Mouse (Mus musculus) CD4-positive helper T cell, adult 2 months (primary cell): Measurements from ENCODE around the gene 2610528J11Rik.
"Not testable (repeated sequence)": the region's sequence is repeated elsewhere in the genome, so short reads cannot be mapped to it uniquely, and the experiment has no call there.

ENCODE experiments used
- DNase-seq: peaks from one replicate; pipeline ENCODE4 v3.0.0-alpha.2; 2012; ENCODE audit warnings: low read depth, missing footprints, low spot score

Gene 2610528J11Rik

DNA sequence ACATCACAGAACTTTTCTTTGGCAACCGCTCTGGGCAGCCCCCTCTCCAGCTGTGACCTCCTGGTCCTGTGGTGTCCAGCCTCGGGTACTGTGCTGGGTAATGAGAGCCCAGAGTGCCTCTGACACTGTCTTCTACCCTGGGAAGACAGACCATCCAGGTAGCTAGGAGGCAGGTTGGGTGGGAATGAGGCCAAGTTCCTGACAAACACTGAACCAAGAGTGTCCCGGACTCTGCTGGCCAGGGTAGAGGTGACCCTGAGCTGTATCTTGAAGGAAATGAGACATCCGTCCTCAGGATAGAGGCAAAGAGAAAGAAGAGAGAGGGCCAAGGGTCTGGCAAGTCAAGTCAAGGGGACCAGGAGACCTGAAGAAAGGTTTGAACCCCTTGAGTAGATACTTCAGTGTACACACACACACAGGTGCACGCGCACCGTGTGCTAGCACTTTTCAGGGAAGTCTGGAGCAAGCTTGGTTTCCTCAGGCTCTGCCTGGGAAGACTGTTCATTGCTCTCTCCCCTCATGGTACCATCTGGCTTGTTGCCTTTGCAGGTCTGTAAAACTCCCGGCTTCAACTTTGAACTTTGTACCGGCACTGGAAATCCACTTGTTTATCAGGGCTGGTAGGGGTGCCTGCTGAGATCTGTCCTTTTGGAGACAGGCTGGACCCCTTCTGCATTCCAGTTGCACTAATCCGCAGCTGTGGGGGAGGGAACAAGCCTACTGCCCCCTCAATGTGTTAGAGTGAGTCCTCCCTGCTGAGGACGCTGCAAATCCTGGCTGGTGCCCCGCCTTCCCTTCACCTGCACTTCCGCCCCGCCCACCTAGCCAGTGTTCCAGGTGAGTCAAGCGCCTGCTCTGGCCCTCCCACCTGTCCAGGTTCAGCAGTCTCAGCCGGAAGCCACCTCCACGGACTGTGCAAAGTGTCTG lies at the start of gene 2610528J11Rik:
Gene 2610528J11Rik (plus strand): TSS at position 592 of the 927 bp plus-strand sequence.
- no peak for DNase-seq

DNA sequence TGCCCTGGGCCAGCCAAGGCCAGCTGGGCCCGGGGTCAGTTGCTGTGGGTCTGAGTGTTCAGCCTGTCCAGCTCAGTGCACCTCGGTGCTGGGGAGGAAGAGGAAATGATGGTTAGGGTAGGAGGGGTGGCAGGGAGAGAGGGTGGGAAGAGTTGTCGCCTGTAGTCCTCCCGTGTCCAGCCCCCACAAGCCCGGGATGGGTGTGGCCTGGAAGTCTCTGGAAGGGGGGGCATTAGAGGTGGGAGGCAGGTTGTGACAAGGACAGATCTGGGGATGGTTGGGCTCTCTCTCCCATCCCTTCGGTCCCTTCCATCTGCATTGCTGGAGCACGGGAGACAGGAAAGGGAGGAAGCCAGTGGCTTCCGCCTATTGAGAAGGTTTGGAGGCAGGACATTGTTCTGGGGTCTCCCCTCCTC lies 37.1 kb upstream of the 2610528J11Rik start, which contains the start of gene Tie1:
Gene Tie1 (minus strand): TSS at position 345 of the 416 bp plus-strand sequence.
- DNase-seq, result no peak

- DNase-seq, result no peak
Observed at GRCm38 (mm10) chr4:118490461-118490860, 36.3 kb upstream of the 2610528J11Rik start.

- no peak for DNase-seq
Observed at GRCm38 (mm10) chr4:118500171-118500724, 26.6 kb upstream of the 2610528J11Rik start.

GRCm38 (mm10) chr4:118500792-118501191 lies 26.0 kb upstream of the 2610528J11Rik start:
- no peak for DNase-seq

DNA sequence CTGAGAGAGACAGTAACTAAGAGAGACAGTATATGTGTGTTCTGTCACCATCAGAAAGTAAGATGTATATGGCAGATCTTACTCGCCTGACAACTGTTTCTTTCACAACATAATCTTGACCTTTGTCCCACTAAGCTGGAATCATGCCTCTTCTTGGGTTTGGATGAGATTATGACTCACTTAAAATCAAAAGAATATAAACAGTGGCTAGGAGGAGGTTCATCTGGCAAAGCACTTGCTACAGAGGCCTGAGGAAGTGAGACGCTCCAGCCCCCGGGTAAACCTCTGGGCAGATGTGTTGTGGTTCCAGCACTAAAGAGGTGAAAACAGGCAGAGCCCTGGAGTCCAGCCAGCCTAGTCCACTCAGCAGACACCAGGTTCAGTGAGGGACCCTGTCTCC lies 21.2 kb upstream of the 2610528J11Rik start:
- no peak for DNase-seq

DNA sequence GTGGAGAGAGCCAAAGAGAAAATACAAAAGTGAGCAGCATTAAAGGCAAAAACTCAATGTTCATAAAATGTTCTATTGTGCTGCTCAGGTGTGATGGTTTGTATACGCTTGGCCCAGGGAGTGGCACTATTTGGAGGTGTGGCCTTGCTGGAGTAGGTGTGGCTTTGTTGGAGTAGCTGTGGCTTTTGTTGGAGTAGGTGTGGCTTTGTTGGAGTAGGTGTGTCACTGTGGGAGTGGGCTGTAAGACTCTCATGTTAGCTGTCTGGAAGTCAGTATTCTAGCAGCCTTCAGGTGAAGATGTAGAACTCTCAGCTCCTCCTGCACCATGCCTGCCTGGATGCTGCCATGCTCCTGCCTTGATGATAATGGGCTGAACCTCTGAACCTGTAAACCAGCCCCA lies 19.6 kb upstream of the 2610528J11Rik start:
- not testable (repeated sequence) for DNase-seq

DNA sequence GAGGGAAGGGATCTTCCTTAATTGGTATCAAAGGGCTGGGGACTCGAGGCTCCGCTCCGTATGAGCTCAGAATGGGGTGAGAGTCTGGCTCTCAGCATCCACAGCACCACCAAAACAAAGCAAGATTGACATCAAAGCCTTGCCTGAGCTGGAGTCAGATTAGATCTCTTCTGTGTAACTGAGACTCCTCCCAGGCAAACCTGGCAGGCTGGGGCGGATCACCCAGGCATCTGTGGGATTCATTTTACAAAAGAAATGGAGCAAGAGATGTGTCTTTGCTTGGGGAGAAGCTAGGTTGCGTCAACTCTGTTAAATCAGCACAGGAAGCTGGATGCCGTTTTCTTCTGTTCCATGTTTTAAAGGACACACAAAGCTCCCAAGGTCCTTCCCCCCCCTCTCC lies 17.7 kb upstream of the 2610528J11Rik start:
- no peak for DNase-seq

GRCm38 (mm10) chr4:118516699-118517496 lies 9.9 kb upstream of the 2610528J11Rik start:
- no peak for DNase-seq

DNA sequence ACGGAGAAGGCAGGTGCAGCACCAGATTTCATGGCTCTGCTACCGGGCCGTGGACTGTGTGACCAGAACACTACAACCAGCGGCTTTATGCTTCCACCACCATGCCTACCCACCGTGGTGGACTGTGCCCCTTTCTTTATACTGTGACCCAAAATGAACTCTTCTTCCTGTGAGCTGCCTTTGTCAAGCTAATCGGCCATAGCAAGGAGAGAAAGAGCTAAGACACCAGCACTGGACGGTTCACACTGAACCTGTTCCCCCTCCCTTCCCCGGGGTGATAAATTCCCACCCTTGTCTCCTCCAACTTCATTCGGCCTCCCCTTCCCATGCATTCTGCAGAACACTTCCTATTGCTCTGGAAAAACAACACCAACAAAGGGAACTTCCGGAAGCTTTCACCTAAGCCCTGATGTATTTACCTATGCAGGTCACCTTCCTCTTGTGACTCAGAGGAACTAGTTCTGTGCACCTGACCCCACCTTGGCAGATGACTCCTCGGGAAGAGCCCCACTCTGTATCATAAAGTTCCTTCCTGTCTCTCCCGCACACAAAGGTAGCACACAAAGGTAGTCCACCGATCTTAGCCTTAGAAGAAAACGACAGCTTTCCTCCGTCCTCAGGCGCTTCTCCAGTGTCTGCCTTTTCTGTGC lies 9.2 kb upstream of the 2610528J11Rik start:
- DNase-seq, result no peak

- no peak for DNase-seq
Observed at GRCm38 (mm10) chr4:118518208-118518607, 8.6 kb upstream of the 2610528J11Rik start.

DNA sequence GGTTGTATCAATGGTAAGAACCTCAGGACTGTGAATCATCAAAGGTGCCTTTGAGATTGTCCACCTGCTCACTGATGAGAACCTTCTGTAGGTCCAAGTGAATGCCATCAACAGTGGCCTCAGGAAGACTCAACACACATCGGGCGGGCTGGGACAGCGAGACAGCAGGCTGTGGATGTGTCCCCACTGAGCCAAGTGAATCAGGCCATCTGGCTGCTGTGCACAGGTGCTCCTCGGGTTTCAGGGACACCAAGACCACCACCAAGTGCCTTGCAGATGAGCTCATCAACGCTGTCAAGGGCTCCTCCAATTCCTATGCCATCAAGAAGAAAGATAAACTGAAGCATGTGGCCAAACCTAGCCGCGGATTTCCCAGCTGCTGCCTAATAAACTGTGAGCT lies 4.6 kb upstream of the 2610528J11Rik start:
- no peak for DNase-seq

DNA sequence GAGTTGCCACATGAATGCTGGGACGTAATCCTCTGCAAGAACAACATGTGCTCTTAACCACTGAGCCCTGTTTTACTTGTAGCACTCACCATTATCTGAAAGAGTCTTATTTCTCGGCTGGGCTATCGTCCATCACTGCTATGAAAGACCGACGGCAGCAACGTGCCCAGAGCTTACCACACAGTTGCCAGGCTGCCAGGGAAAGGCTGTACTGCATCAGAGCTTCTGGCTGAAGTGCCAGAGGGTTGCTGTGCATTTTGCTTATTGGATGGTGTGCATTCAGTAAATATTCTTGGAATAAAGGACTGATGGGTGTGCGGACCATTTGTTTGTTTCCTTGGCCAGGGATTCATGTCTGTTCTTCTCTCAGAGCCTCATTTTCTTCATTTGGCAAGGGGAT lies 2.8 kb upstream of the 2610528J11Rik start:
- no peak for DNase-seq

DNA sequence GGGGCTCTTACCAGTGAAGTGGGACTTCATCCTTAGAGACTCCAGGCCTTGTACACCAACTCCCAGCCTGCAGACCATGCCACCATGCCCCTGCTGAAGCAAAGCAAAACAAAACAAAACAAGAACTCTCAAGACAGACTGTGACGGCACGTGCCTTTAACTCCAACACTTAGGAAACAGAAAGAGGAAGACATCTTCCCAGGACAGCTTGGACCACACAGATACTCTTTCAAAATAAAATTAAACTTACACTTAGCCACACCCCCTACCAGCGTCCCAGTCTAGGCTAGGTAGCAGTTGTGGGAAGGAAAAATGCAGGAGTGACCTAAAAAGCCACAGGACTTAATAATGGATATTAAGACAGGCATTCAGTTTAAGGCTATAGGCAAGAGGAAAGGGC lies 1.0 kb upstream of the 2610528J11Rik start:
- no peak for DNase-seq

GRCm38 (mm10) chr4:118527335-118527681 lies 509 bp downstream of the 2610528J11Rik start:
- DNase-seq, result no peak

DNA sequence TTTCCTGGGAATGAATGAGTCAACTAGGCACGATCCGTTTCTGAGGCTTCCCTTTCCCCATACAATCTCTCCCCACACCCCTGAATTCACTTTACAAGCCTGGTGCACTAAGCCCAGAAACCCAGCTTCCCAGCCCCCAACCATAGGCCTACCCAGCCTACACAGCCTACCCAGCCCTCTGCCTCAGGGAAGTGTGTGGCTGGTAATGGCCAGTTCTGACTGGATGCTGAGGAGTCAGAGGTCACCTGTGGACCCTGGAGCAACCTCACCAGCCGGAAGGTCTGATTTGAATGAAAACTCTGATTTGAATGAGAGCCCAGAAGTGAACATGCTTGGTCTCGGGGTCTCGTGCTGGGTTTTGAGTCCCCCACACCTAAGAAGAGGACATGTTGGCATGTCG lies 921 bp downstream of the 2610528J11Rik start:
- DNase-seq, result no peak

GRCm38 (mm10) chr4:118532663-118533062 lies 5.9 kb downstream of the 2610528J11Rik start:
- DNase-seq, result no peak

DNA sequence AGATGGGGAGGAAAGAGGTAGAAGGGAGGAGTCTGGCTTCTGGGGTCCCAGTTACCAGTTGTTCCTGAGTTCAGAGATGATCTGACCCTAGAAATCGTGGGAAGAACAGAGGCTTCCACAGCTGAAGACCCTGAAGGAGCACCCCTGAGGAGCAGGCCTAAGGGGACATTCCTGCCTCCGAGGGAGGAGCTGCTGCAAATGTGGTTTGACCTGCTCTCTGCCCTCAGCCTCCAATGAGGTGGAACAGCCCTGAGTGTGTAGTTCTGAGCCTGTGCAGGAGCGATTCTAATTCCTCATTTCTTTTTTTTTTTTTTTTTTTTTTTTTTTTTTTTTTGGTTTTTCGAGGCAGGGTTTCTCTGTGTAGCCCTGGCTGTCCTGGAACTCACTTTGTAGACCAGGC lies 6.4 kb downstream of the 2610528J11Rik start:
- DNase-seq, result no peak

GRCm38 (mm10) chr4:118533605-118534004 lies 6.8 kb downstream of the 2610528J11Rik start:
- no peak for DNase-seq

GRCm38 (mm10) chr4:118535610-118536009 lies 8.8 kb downstream of the 2610528J11Rik start:
- DNase-seq, result no peak

DNA sequence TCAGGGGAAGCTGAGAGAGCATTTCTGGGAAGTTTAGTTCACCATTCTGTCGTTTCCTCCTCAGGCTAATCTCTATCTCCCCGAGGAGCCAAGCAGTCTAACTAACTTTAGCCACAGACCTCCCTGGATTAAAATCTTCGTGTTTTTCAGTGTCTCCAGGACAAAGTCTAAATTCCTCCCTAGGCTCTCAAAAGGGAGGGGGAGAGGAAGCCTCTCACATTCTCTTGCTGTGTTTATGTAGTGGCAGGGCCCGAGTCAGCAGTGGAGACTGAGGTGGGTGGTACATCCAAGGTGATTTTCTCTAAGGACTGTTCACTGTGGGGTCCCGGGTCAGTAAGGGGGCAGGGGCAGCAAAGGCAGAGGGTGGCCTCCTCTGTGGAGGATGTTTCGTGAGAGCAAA lies 11.0 kb downstream of the 2610528J11Rik start:
- no peak for DNase-seq

GRCm38 (mm10) chr4:118539904-118540303 lies 13.1 kb downstream of the 2610528J11Rik start:
- no peak for DNase-seq
